Mouse (Mus musculus) liver, adult 2 months (tissue): Measurements from ENCODE around the gene Tmem184b. TPM values are rescaled to one million over a fixed set of nuclear protein-coding genes. Genes with fewer than 3 reads are reported as not detected.

Source experiments
- DNase-seq: peaks from one replicate; pipeline ENCODE4 v3.0.0-alpha.2; 2011; ENCODE audit warnings: low read depth, low spot score; ENCODE audit errors: extremely low read depth
- H3K27ac ChIP-seq: fragments of 200-500 bp; replicated peaks from 2 replicates; pipeline ENCODE4 v1.5.1; 2012; ENCODE audit warnings: low read depth, mild to moderate bottlenecking, control low read depth, inconsistent platforms, low read length; ENCODE audit not compliant: insufficient read depth
- H3K27me3 ChIP-seq: fragments of 200-500 bp; 2 replicates; pipeline ENCODE4 v1.6.1; 2012; ENCODE audit warnings: mild to moderate bottlenecking, moderate library complexity, low read length, inconsistent platforms; ENCODE audit not compliant: control insufficient read depth, insufficient read depth
- H3K36me3 ChIP-seq: fragments of 200-500 bp; 2 replicates; pipeline ENCODE4 v1.6.1; 2012; ENCODE audit warnings: low read length, inconsistent platforms; ENCODE audit not compliant: control insufficient read depth, insufficient read depth
- H3K4me1 ChIP-seq: fragments of 200-500 bp; 2 replicates; pipeline ENCODE4 v1.6.1; 2011; ENCODE audit warnings: low read length; ENCODE audit not compliant: control insufficient read depth, insufficient read depth
- H3K4me3 ChIP-seq: fragments of 200-500 bp; 2 replicates; pipeline ENCODE4 v1.5.1; 2011; ENCODE audit warnings: low read depth, mild to moderate bottlenecking, control low read depth, low read length, moderate library complexity; ENCODE audit not compliant: insufficient read depth
- H3K79me2 ChIP-seq: fragments of 200-500 bp; 2 replicates; pipeline ENCODE4 v1.6.1; 2012; ENCODE audit warnings: inconsistent platforms, mild to moderate bottlenecking, low read length, moderate library complexity; ENCODE audit not compliant: control insufficient read depth, insufficient read depth
- H3K9ac ChIP-seq: fragments of 200-500 bp; 2 replicates; pipeline ENCODE4 v1.6.1; 2012; ENCODE audit warnings: low read depth, mild to moderate bottlenecking, control low read depth, inconsistent platforms, low read length
- CTCF ChIP-seq: fragments of 200-500 bp; IDR thresholded peaks from 2 replicates; pipeline ENCODE4 v1.5.1; 2011; ENCODE audit warnings: low read depth, low read length, control low read depth
- POLR2A ChIP-seq: fragments of 200-500 bp; IDR thresholded peaks from 2 replicates; pipeline ENCODE4 v1.6.1; 2011; ENCODE audit warnings: low read length, control low read depth; ENCODE audit not compliant: insufficient read depth; ENCODE audit errors: extremely low read depth
- WGBS: fragments of 180-500 bp; shearing (Covaris S2); methylation state at CpG from one replicate; pipeline ENCODE4 v1.1.7; 2018; 5-methylcytosine and 5-hydroxymethylcytosine counted together
- polyA plus RNA-seq: library from polyadenylated mRNA; depleted of rRNA; stranded (reverse); fragments of >200 nt; gene quantifications from 2 replicates; pipeline ENCODE4 v1.2.3, GENCODE M21; 2012; rRNA removed
- total RNA-seq: library from RNA; depleted of rRNA; stranded (reverse); fragments of >200 nt; gene quantifications from 2 replicates; pipeline ENCODE4 v1.2.3, GENCODE M21; 2014; rRNA removed

The Tmem184b gene
- total and polyA plus RNA-seq, 2 experiments: 6.0 to 48.7 TPM

- Histone ChIP-seq H3K9ac (peak overlapping the region; percentile 43), H3K27me3 (no peaks in the 10 kb centered on the region), H3K79me2 (0 out of 2 replicates have a peak, but pooled peaks cover 6% of the 10 kb centered on the region), H3K4me3 (no peak overlapping the region), H3K4me1 (peaks cover 40% of the 10 kb centered on the region), H3K27ac (peak overlapping the region; percentile 82), H3K36me3 (no peaks in the 10 kb centered on the region)
- WGBS: 17% methylated on average over 6 of the region's 6 CpGs
- TF ChIP-seq CTCF (0 out of 2 replicates have a peak, but pooled peaks have one; percentile 7), POLR2A (no peak)
- DNase-seq: peak; percentile 90
Observed at GRCm38 (mm10) chr15:79322991-79323790, 80.2 kb downstream of the Tmem184b start.

GRCm38 (mm10) chr15:79322281-79322990 is 80.9 kb downstream of the Tmem184b start:
- DNase-seq: peak; percentile 37
- peaks cover 40% of the 10 kb centered on the region for H3K4me1 ChIP-seq

GRCm38 (mm10) chr15:79321733-79322190 is 81.6 kb downstream of the Tmem184b start:
- H3K27ac ChIP-seq: peak overlapping the region; percentile 82
- peak; percentile 99 for DNase-seq
- H3K79me2 ChIP-seq: 0 out of 2 replicates have a peak, but pooled peaks cover 6% of the 10 kb centered on the region
- 12% methylated on average over 5 of the region's 5 CpGs for WGBS
- no peaks in the 10 kb centered on the region for H3K27me3 ChIP-seq
- peaks cover 37% of the 10 kb centered on the region for H3K4me1 ChIP-seq
- no peaks in the 10 kb centered on the region for H3K36me3 ChIP-seq
- no peak for TF ChIP-seq POLR2A
- no peak for TF ChIP-seq CTCF
- no peak overlapping the region for H3K9ac ChIP-seq
- no peak overlapping the region for H3K4me3 ChIP-seq

More at GRCm38 (mm10) chr15:79322281-79322990, 80.9 kb downstream of the Tmem184b start:
- H3K9ac ChIP-seq: peak overlapping the region; percentile 15
- no peaks in the 10 kb centered on the region for H3K36me3 ChIP-seq
- peak overlapping the region; percentile 82 for H3K27ac ChIP-seq
- no peaks in the 10 kb centered on the region for H3K27me3 ChIP-seq
- 18% methylated on average over 11 of the region's 11 CpGs for WGBS
- no peak for TF ChIP-seq POLR2A
- no peak for TF ChIP-seq CTCF
- H3K4me3 ChIP-seq: no peak overlapping the region
- 0 out of 2 replicates have a peak, but pooled peaks cover 6% of the 10 kb centered on the region for H3K79me2 ChIP-seq

- Histone ChIP-seq H3K27me3 (no peaks in the 10 kb centered on the region), H3K9ac (no peak overlapping the region), H3K36me3 (peaks cover 11% of the 10 kb centered on the region), H3K27ac (no peak overlapping the region), H3K4me1 (peaks cover 2% of the 10 kb centered on the region; the same call in 1 of the 2 replicates), H3K4me3 (no peak overlapping the region), H3K79me2 (no peaks in the 10 kb centered on the region)
- DNase-seq: peak; percentile 67
- TF ChIP-seq CTCF (no peak), POLR2A (no peak)
- 35% methylated on average over 8 of the region's 8 CpGs for WGBS
Observed at GRCm38 (mm10) chr15:79313848-79314369, 89.5 kb downstream of the Tmem184b start.

Other genes starting within 250 kb of the Tmem184b start
- gene Sox10, start 238.3 kb downstream of the Tmem184b start, total RNA-seq: not detected in 2 replicates
- gene Sox10, start 238.3 kb downstream of the Tmem184b start, polyA plus RNA-seq: 0.06 TPM in 1 of 2 replicates, not detected in the other
- gene Pick1, start 174.4 kb downstream of the Tmem184b start, total RNA-seq: 12.4 and 12.8 TPM in 2 replicates
- gene Pick1, start 174.4 kb downstream of the Tmem184b start, polyA plus RNA-seq: 15.4 and 18.5 TPM in 2 replicates
- not detected in 2 replicates for gene Gm49486, start 174.2 kb downstream of the Tmem184b start, total RNA-seq
- gene Gm49486, start 174.2 kb downstream of the Tmem184b start, polyA plus RNA-seq: not detected in 2 replicates
- not detected in 2 replicates for gene Slc16a8, start 148.8 kb downstream of the Tmem184b start, total RNA-seq
- gene Slc16a8, start 148.8 kb downstream of the Tmem184b start, polyA plus RNA-seq: not detected in 2 replicates
- gene Baiap2l2, start 118.0 kb downstream of the Tmem184b start, total RNA-seq: 0.20 TPM in 1 of 2 replicates, not detected in the other
- gene Baiap2l2, start 118.0 kb downstream of the Tmem184b start, polyA plus RNA-seq: 0.31 and 0.51 TPM in 2 replicates
- gene Pla2g6, start 75.2 kb downstream of the Tmem184b start, total RNA-seq: 16.3 and 29.3 TPM in 2 replicates
- 24.5 and 25.1 TPM in 2 replicates for gene Pla2g6, start 75.2 kb downstream of the Tmem184b start, polyA plus RNA-seq
- 8.5 and 10.8 TPM in 2 replicates for gene Maff, start 56.9 kb downstream of the Tmem184b start, total RNA-seq
- gene Maff, start 56.9 kb downstream of the Tmem184b start, polyA plus RNA-seq: 0.75 and 0.89 TPM in 2 replicates
- gene Csnk1e, start 52.0 kb upstream of the Tmem184b start, total RNA-seq: 4.3 and 6.8 TPM in 2 replicates
- 4.7 and 6.6 TPM in 2 replicates for gene Csnk1e, start 52.0 kb upstream of the Tmem184b start, polyA plus RNA-seq
- gene Kcnj4, start 101.7 kb upstream of the Tmem184b start, total RNA-seq: 0.07 TPM in 1 of 2 replicates, not detected in the other
- gene Kcnj4, start 101.7 kb upstream of the Tmem184b start, polyA plus RNA-seq: not detected in 2 replicates
- gene Kdelr3, start 112.8 kb upstream of the Tmem184b start, total RNA-seq: 0.54 and 0.83 TPM in 2 replicates
- 0.50 and 0.67 TPM in 2 replicates for gene Kdelr3, start 112.8 kb upstream of the Tmem184b start, polyA plus RNA-seq
- 88.5 and 102 TPM in 2 replicates for gene Ddx17, start 143.2 kb upstream of the Tmem184b start, total RNA-seq
- gene Ddx17, start 143.2 kb upstream of the Tmem184b start, polyA plus RNA-seq: 75.3 and 105 TPM in 2 replicates
- 0.09 TPM in 1 of 2 replicates, not detected in the other for gene Dmc1, start 201.5 kb upstream of the Tmem184b start, total RNA-seq
- not detected in 2 replicates for gene Dmc1, start 201.5 kb upstream of the Tmem184b start, polyA plus RNA-seq